Mouse (Mus musculus): ENCODE data around the gene Lpar1.

- TF ChIP-seq POLR2A (IDR thresholded peaks at IDR 0.05; ENCODE audit: low read depth, low read length) (no peak), CTCF (conservative IDR thresholded peaks at IDR 0.05; ENCODE audit: insufficient read depth, insufficient read length, low read depth, low read length) (no peak)
These were observed 23.8 kb upstream of the Lpar1 start for GRCm38 (mm10) chr4:58577382-58578048.

All from kidney, adult 2 months (tissue).